Mouse (Mus musculus): ENCODE data around the gene Bcas1.

Gene Bcas1

DNA sequence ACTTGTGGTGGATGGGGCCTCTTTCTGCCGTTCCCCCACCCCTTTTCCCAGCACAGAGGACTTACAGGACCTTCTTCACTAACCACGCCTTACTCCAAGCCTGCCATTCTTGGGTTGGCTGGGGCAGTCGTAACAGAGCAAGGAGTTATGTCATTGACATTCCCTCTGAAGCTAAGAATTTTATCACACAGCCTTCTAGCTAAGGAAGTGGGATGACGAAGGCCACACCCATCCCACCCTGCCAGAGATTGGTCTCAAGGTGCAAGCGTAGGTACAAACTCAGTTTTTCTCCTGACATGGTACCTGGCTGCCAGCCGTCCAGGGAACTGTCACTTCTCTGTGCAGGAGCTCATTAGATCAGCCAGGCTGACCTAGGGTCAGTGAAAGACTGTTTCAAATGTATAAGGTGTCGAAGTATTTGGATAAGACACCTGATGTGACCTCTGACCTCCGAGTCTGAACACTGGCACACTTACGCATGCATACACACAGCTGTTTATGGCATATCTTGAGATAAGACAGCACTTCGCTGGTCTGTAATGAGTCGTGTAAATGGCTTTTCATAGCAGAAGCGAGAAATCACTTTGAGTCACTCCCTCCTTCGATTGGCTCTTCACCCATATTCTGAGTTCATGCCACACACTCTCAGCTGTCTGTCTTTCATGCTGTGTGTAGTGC is 117.2 kb downstream of the Bcas1 start:
- WGBS: 90% methylated on average over 13 of the region's 13 CpGs

- WGBS: 91% methylated on average over 9 of the region's 9 CpGs
Observed at GRCm38 (mm10) chr2:170308966-170309365, 118.7 kb downstream of the Bcas1 start.

DNA sequence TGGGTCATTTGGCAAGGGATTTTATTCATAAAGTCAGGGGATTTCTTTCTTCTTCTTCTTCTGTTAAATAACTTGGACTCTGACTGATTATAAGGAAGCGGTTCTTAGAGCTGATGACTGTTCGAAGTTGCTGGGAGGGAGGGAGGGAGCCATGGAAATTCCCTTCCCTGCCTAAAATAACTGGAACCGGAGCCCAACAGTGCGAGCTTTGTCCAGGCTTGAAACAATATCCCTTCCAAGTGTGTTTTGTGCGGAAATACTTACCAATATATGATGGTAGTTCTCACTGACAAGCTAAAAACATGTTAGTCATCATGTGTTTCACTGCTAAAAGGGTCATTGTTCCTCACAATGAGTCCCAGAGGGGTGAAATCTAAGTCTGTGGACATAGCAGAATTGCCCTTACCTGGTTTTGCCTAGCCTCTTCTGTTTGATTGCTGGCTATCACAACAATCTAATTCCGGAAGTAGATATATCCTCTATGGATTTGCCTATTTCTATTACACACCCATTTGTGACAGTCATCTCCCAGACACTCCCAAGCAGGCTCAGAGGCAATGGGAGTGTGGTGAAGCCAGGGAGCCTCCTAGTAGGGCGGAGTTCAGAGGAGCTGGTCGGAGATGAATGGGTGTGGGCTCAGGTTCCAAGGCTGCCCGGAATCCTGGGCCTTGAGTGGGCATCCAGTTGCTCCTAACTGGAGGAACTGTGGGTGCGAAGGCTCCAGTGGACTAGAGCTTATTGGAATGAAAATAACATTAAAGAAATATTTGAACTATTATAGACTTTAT is 119.4 kb downstream of the Bcas1 start:
- 69% methylated on average over 10 of the region's 10 CpGs for WGBS

- 47% methylated on average over 7 of the region's 7 CpGs for WGBS
Observed at GRCm38 (mm10) chr2:170307589-170308021, 120.0 kb downstream of the Bcas1 start.

- 82% methylated on average over 9 of the region's 9 CpGs for WGBS
Observed at GRCm38 (mm10) chr2:170306637-170307320, 120.9 kb downstream of the Bcas1 start.

- 23% methylated on average over 12 of the region's 12 CpGs for WGBS
Observed at GRCm38 (mm10) chr2:170304766-170305165, 122.9 kb downstream of the Bcas1 start.

DNA sequence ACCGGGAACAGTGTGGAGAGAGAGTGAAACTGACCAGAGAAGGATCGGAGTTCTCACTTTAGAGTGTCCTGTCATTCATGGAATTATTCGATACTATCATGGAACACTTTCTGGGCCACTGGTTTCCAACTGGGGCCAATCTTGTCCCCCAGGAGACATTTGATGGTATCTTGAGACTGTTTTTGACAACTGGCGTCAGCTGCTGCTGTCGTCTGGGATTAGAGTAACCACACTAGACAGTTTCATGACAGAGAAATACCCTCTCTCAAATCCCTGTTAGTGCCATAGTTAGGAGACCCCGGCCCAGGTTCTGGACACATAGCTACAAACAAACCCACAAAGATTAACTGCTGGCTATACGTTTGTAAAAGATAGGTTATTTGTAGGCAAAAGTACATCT is 124.0 kb downstream of the Bcas1 start:
- 96% methylated on average over 7 of the region's 7 CpGs for WGBS

GRCm38 (mm10) chr2:170302825-170303224 is 124.8 kb downstream of the Bcas1 start:
- 86% methylated on average over 8 of the region's 8 CpGs for WGBS
